Mouse (Mus musculus) ovary, postnatal 10 days (tissue): Measurements from ENCODE around the gene Ugt3a2.

ENCODE experiments used
- DNase-seq: peaks from one replicate; pipeline ENCODE4 v3.0.0; 2022; ENCODE audit warnings: low spot score

Gene Ugt3a2

GRCm38 (mm10) chr15:9335341-9335740 lies at the start of gene Ugt3a2:
TSS of gene Ugt3a2 (plus strand) at chr15:9335550.
- no peak for DNase-seq

GRCm38 (mm10) chr15:9289660-9290059 lies 45.7 kb upstream of the Ugt3a2 start:
- DNase-seq: no peak

GRCm38 (mm10) chr15:9305978-9306692 lies 29.2 kb upstream of the Ugt3a2 start:
- DNase-seq: no peak

- DNase-seq: no peak
Observed at GRCm38 (mm10) chr15:9334596-9334995, 754 bp upstream of the Ugt3a2 start.

GRCm38 (mm10) chr15:9336616-9337015 lies 1.3 kb downstream of the Ugt3a2 start:
- no peak for DNase-seq

GRCm38 (mm10) chr15:9337021-9337420 lies 1.7 kb downstream of the Ugt3a2 start:
- DNase-seq: no peak

- no peak for DNase-seq
Observed at GRCm38 (mm10) chr15:9348739-9349138, 13.4 kb downstream of the Ugt3a2 start.

GRCm38 (mm10) chr15:9362801-9363200 lies 27.5 kb downstream of the Ugt3a2 start:
- no peak for DNase-seq

- no peak for DNase-seq
Observed at GRCm38 (mm10) chr15:9368774-9369173, 33.4 kb downstream of the Ugt3a2 start.

- DNase-seq: no peak
Observed at GRCm38 (mm10) chr15:9376281-9376680, 40.9 kb downstream of the Ugt3a2 start.

GRCm38 (mm10) chr15:9409475-9409874 lies 74.1 kb downstream of the Ugt3a2 start:
- DNase-seq: no peak
